Mouse (Mus musculus) mouse trophoblast stem cell (cell line): ENCODE data around the gene Haus4.

Experiments used
- in situ Hi-C, 2 experiments: fragments of 300-500 bp; cut with MseI, MboI; formaldehyde crosslinking; loops; 2 replicates in 1 of 2; 3 replicates in 1 of 2; pipeline ENCODE4 v1.15.1; 2025

Haus4 gene

DNA sequence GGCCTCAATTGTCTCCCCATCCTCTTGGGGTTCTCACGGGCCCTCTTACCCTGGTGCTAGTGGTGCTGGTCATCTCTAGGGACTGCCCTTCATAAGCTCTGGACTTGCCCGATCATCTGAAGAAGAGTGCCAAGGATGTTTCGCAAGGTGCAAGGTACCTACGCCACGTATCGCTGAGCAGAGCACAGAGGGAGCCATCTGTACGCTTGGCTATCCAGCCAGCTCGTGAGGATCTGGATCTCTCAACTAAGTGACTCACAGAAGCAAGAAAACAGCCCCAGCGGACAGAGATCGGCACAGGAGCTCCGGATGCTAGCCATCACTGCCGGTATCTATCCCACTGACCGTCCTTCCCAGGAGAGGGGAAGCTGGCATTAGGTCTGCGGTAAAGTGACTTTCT lies 57.7 kb downstream of the Haus4 start:
- in situ Hi-C loops: no loop called here

DNA sequence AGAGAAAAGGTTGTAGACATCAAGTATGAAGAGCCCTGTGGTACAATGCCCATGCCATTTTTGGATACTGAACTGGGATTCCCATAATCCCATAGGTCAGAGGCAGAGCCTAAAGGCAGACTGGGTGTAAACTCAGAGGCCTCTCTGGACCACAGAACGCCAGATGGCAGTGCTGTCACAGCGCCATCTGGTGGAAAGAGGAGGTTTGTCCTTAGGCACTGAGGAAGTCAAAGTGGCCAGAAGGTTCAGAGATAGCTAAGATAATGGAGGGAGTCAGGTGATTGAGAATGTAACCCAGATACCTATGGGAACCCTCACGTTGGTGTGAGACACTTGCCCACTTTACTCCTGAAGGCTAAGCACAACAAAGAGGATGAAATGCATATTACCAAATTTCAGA lies 60.2 kb downstream of the Haus4 start:
- in situ Hi-C loops: no loop called here

DNA sequence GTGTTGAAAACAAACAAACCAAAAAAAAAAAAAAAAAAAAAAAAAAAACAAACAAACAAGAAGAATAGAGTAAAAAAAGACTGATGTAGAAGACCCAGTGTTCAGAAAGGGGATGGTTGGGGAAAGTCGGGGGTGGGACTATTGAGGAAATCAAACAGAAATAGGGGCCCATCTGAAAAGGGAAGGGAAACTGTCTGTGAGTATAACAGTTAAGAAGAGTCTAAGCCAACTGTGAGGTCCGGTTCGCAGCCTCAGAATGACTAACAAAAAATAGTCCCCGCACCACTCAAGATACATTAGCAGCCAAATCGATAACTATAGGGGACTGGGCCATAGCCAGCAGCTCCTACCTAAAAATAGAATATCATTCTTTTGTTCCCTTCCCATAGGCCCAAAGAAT lies 61.2 kb downstream of the Haus4 start:
- in situ Hi-C loops: no loop called here

DNA sequence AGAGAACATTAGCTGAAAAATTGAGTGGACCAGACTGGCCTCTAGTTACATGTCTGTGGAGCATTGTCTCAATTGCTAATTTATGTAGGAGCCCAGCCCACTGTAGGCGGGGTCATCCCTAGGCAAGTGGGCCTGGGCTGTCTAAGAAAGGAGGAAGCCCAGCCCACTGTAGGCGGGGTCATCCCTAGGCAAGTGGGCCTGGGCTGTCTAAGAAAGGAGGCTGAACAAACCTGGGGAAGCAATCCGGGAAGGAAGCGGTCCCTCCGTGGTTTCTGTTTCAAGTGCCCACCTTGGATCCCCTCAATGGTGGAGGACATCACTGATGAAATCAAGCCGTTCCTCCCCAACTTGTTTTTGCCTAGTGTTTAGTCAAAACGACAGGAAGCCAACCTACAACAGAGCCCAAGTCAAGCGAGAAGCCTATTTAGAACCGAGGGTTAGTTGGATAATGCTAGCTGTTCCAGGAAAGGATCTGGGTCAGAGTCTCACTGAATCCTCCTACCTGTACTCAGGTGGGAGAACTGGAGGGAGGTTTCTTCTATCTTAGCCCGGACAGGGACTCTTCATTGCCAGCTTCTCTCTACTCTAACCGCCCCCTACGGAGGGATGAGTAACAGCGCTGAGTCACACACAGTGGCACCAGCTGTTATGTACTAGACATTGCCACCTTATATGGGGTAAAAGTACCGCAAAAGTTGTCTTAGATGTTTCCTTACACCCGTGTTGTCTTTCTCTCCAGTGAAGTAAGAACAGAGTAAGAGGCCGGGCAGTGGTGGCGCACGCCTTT lies 61.9 kb downstream of the Haus4 start:
- in situ Hi-C loops: no loop called here
